Mouse (Mus musculus) liver, adult (tissue): ENCODE data around the gene Acsm5.

ENCODE experiments used
- GATA4 ChIP-seq: IDR thresholded peaks from 2 replicates; pipeline ENCODE4 v1.6.1; 2014; ENCODE audit warnings: mild to moderate bottlenecking, low read length; ENCODE audit not compliant: insufficient replicate concordance

Gene Acsm5

GRCm38 (mm10) chr7:119519163-119519562 is at the start of gene Acsm5:
Gene Acsm5 (plus strand): TSS chr7:119519463.
- TF ChIP-seq GATA4: no peak

- no peak for TF ChIP-seq GATA4
These were observed 42.5 kb upstream of the Acsm5 start for GRCm38 (mm10) chr7:119476500-119477389.

- TF ChIP-seq GATA4: no peak
These were observed 40.0 kb upstream of the Acsm5 start, which contains the start of gene Umod for GRCm38 (mm10) chr7:119479256-119479655. Gene Umod (minus strand): TSS chr7:119479282.

- no peak for TF ChIP-seq GATA4
These were observed 35.1 kb upstream of the Acsm5 start for GRCm38 (mm10) chr7:119484154-119484553.

GRCm38 (mm10) chr7:119486683-119487082 is 32.6 kb upstream of the Acsm5 start:
- no peak for TF ChIP-seq GATA4

- TF ChIP-seq GATA4: no peak
These were observed 29.1 kb upstream of the Acsm5 start for GRCm38 (mm10) chr7:119490041-119490780.

GRCm38 (mm10) chr7:119511143-119511542 is 8.1 kb upstream of the Acsm5 start:
- TF ChIP-seq GATA4: no peak

GRCm38 (mm10) chr7:119513056-119513455 is 6.2 kb upstream of the Acsm5 start:
- no peak for TF ChIP-seq GATA4

GRCm38 (mm10) chr7:119515492-119516271 is 3.6 kb upstream of the Acsm5 start:
- no peak for TF ChIP-seq GATA4

GRCm38 (mm10) chr7:119516272-119516558 is 3.0 kb upstream of the Acsm5 start:
- TF ChIP-seq GATA4: no peak

- TF ChIP-seq GATA4: no peak
These were observed 391 bp downstream of the Acsm5 start for GRCm38 (mm10) chr7:119519654-119520053.

GRCm38 (mm10) chr7:119521816-119522215 is 2.6 kb downstream of the Acsm5 start:
- no peak for TF ChIP-seq GATA4

- peak; percentile 53; the same call in 1 of the 2 replicates for TF ChIP-seq GATA4
These were observed 3.1 kb downstream of the Acsm5 start for GRCm38 (mm10) chr7:119522385-119522784.

GRCm38 (mm10) chr7:119523389-119523788 is 4.1 kb downstream of the Acsm5 start, which contains the start of gene Pdilt:
Gene Pdilt (minus strand): TSS chr7:119523489.
- no peak for TF ChIP-seq GATA4

GRCm38 (mm10) chr7:119525881-119526281 is 6.6 kb downstream of the Acsm5 start:
- TF ChIP-seq GATA4: peak; percentile 61; the same call in 1 of the 2 replicates
